Mouse (Mus musculus) hindbrain, postnatal 0 days (tissue): ENCODE measurements around the gene Tpk1. TPM values are rescaled to one million over a fixed set of nuclear protein-coding genes. Genes with fewer than 3 reads are reported as not detected.
A peak's percentile ranks its signal among the peaks of the same experiment; 100 is the strongest.

Source experiments
- ATAC-seq: fragments of 200-750 bp; cut with Nextera tagmentation; 2 replicates; pipeline ENCODE4 v1.8.0; 2017; ENCODE audit warnings: mild to moderate bottlenecking, moderate TSS enrichment, moderate library complexity
- DNase-seq: peaks from one replicate; pipeline ENCODE4 v3.0.0-alpha.2; 2015; ENCODE audit warnings: low spot score
- H3K27ac ChIP-seq: fragments of 300-500 bp; sonication (generic); 2 replicates; pipeline ENCODE4 v1.5.1; 2014; ENCODE audit warnings: mild to moderate bottlenecking
- H3K27me3 ChIP-seq: fragments of 300-500 bp; sonication (generic); 2 replicates; pipeline ENCODE4 v1.6.1; 2014; ENCODE audit warnings: low read length, mixed read lengths; ENCODE audit not compliant: insufficient read depth
- H3K36me3 ChIP-seq: fragments of 300-500 bp; sonication (generic); 2 replicates; pipeline ENCODE4 v1.6.1; 2014; ENCODE audit warnings: low read length, mixed read lengths; ENCODE audit not compliant: insufficient read depth
- H3K4me1 ChIP-seq: fragments of 300-500 bp; sonication (generic); 2 replicates; pipeline ENCODE4 v1.6.1; 2014; ENCODE audit warnings: antibody characterized with exemption, low read length, mixed read lengths; ENCODE audit not compliant: insufficient read depth
- H3K4me2 ChIP-seq: fragments of 300-500 bp; sonication (generic); 2 replicates; pipeline ENCODE4 v1.6.1; 2014; ENCODE audit warnings: low read depth, mild to moderate bottlenecking, low read length, moderate library complexity, mixed read lengths
- H3K4me3 ChIP-seq: fragments of 300-500 bp; sonication (generic); 2 replicates; pipeline ENCODE4 v1.5.1; 2014; ENCODE audit warnings: low read length
- H3K9ac ChIP-seq: fragments of 300-500 bp; sonication (generic); replicated peaks from 2 replicates; pipeline ENCODE4 v1.6.1; 2014; ENCODE audit warnings: mild to moderate bottlenecking, low read length, moderate library complexity, mixed read lengths
- H3K9me3 ChIP-seq: fragments of 300-500 bp; sonication (generic); 2 replicates; pipeline ENCODE4 v1.6.1; 2016; ENCODE audit warnings: low read length, mixed read lengths
- CTCF ChIP-seq: IDR thresholded peaks from 2 replicates; pipeline ENCODE4 v1.5.1; 2016; ENCODE audit warnings: antibody characterized with exemption, control low read depth, low read depth
- WGBS: fragments of 180-500 bp; shearing (Covaris S2); extraction: QIAGEN DNeasy Blood & Tissue Kit; methylation state at CpG from one replicate; pipeline ENCODE4 v1.1.7; 2014; 5-methylcytosine and 5-hydroxymethylcytosine counted together
- polyA plus RNA-seq: library from polyadenylated mRNA; unstranded; fragments of >200 nt; fragmentation: Nextera tagmentation; extraction: Ambion mirVana; gene quantifications from 2 replicates; pipeline ENCODE4 v1.2.1, GENCODE M21; 2015
- total RNA-seq: library from RNA; depleted of rRNA; stranded (reverse); fragments of >200 nt; gene quantifications from 2 replicates; pipeline ENCODE4 v1.2.3, GENCODE M21; 2014

Tpk1 gene
- total and polyA plus RNA-seq, 2 experiments from 2014 or later = 5.5 to 6.1 TPM

GRCm38 (mm10) chr6:43677566-43677965, 11.5 kb upstream of the Tpk1 start:
- no peak for TF ChIP-seq CTCF
- H3K4me1 ChIP-seq = no peaks in the 10 kb centered on the region
- 84% methylated on average over 3 of the region's 3 CpGs for WGBS
- no peak for ATAC-seq
- H3K36me3 ChIP-seq = no peaks in the 10 kb centered on the region
- H3K27ac ChIP-seq = no peak overlapping the region
- H3K9ac ChIP-seq = no peak overlapping the region
- DNase-seq = no peak
- H3K4me3 ChIP-seq = no peak overlapping the region
- H3K27me3 ChIP-seq = no peaks in the 10 kb centered on the region
- no peaks in the 10 kb centered on the region for H3K9me3 ChIP-seq
- H3K4me2 ChIP-seq = no peak overlapping the region

DNA sequence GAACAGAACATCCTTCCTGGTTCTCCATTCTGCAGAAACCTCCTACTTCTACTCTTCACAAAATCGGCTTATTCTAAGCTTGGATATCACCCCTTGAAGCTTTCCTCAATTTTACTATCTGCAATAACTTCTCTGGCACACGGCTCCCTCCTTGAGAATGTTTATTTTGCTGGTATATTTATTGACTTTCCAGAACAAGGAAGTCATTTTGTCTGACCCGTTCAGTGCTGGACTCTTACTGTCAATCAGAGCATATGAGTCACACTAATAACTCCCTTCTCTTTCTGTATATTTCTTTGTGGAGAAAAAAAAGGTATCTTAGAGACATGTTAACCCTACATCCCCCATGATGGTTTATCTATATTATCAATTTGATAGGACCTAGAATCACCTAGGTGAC, 10.1 kb upstream of the Tpk1 start:
- Histone ChIP-seq H3K4me3 (no peak overlapping the region), H3K4me2 (no peak overlapping the region), H3K9ac (no peak overlapping the region), H3K4me1 (no peaks in the 10 kb centered on the region), H3K36me3 (no peaks in the 10 kb centered on the region), H3K27ac (no peak overlapping the region), H3K9me3 (no peaks in the 10 kb centered on the region), H3K27me3 (no peaks in the 10 kb centered on the region)
- ATAC-seq (no peak), DNase-seq (no peak)
- WGBS = 79% methylated on average over 3 of the region's 3 CpGs
- no peak for TF ChIP-seq CTCF

DNA sequence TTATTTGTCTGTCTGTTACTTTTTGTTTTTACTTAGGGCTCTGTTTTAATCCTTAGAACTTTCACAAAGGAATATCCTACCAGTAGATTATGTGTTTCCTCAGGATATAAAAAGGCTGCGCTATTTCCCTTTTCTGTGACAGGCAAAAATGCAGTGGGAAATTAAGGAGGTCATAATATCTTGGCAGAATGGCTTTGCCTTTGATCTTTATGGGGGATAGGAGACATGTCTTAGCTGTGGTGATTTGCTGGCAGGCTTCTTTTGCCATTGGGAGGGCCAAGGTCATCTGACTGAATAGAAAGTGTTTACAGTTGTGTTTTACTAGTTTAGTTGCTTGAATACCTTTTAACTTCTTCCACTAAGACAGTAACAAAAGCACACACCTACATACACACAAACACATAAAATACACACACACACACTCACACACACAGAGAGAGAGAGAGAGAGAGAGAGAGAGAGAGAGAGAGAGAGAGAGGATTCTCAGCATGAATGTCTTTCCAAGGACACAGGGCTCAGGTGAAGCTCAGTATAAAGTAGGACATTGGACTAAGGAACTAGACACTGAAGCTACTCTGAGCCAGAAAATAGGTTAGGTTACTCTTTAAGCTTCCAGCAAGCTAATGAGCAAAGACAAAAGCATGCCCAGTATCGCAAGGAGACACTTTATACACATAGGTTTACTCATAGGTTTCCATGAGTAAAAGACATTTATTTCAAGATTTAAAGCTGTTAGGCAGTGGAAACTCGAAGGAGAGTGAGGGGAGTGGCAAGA, 9.1 kb upstream of the Tpk1 start:
- Histone ChIP-seq H3K4me2 (no peak overlapping the region), H3K4me1 (no peaks in the 10 kb centered on the region), H3K9ac (no peak overlapping the region), H3K36me3 (no peaks in the 10 kb centered on the region), H3K27ac (no peak overlapping the region), H3K4me3 (no peak overlapping the region), H3K27me3 (no peaks in the 10 kb centered on the region), H3K9me3 (no peaks in the 10 kb centered on the region)
- WGBS = 68% methylated on average over 3 of the region's 3 CpGs
- no peak for DNase-seq
- no peak for ATAC-seq
- no peak for TF ChIP-seq CTCF

DNA sequence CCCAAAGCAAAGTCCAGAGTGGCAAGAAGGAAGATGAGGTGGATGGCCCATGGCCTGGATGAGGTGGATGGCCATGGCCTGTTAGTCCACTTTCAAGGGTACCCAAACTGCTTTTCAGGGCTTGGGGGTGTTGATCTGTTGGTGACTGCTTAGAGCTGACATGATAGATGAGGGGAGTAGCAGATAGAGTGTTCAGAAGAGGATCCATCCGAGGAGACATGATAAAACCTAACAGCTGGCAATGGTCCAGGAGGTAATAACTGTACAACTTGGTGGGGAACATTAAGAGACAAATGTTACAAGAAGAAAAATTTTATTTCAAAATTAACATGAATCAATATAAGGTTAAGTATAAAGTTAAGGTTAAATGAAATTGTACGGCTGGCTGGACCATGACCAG, 4.9 kb upstream of the Tpk1 start:
- H3K27me3 ChIP-seq = no peaks in the 10 kb centered on the region
- no peaks in the 10 kb centered on the region for H3K4me1 ChIP-seq
- no peaks in the 10 kb centered on the region for H3K36me3 ChIP-seq
- H3K4me3 ChIP-seq = no peak overlapping the region
- no peak overlapping the region for H3K9ac ChIP-seq
- H3K4me2 ChIP-seq = no peak overlapping the region
- no peak overlapping the region for H3K27ac ChIP-seq
- no peaks in the 10 kb centered on the region; the same call in 1 of the 2 replicates for H3K9me3 ChIP-seq
- TF ChIP-seq CTCF = no peak
- WGBS = 90% methylated on average over 2 of the region's 2 CpGs
- ATAC-seq = no peak
- no peak for DNase-seq

DNA sequence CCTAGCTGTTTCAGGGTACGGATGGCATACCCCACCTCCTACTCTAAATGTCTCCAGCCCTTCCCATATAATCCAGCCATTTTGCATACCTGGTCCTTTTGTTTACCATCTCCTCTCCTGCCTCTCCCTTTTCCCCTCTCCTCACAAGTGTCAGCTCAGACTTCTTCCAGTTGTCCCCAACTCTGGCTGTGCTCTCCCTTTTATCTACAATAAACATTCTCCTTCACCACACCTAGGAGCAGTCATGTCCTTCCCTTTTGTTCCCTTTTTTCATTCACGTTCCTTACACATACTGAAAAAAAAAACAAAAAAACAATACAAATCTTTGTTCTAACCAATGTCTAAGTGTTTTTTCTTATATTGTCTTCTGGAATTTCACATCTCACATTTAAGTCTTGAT, 1.6 kb upstream of the Tpk1 start:
- Histone ChIP-seq H3K4me1 (no peaks in the 10 kb centered on the region; the same call in 1 of the 2 replicates), H3K4me3 (no peak overlapping the region), H3K4me2 (no peak overlapping the region), H3K9ac (no peak overlapping the region), H3K9me3 (no peaks in the 10 kb centered on the region; the same call in 1 of the 2 replicates), H3K36me3 (no peaks in the 10 kb centered on the region), H3K27ac (no peak overlapping the region), H3K27me3 (no peaks in the 10 kb centered on the region)
- no peak for TF ChIP-seq CTCF
- ATAC-seq (no peak), DNase-seq (no peak)
- 82% methylated on average over 2 of the region's 2 CpGs for WGBS

DNA sequence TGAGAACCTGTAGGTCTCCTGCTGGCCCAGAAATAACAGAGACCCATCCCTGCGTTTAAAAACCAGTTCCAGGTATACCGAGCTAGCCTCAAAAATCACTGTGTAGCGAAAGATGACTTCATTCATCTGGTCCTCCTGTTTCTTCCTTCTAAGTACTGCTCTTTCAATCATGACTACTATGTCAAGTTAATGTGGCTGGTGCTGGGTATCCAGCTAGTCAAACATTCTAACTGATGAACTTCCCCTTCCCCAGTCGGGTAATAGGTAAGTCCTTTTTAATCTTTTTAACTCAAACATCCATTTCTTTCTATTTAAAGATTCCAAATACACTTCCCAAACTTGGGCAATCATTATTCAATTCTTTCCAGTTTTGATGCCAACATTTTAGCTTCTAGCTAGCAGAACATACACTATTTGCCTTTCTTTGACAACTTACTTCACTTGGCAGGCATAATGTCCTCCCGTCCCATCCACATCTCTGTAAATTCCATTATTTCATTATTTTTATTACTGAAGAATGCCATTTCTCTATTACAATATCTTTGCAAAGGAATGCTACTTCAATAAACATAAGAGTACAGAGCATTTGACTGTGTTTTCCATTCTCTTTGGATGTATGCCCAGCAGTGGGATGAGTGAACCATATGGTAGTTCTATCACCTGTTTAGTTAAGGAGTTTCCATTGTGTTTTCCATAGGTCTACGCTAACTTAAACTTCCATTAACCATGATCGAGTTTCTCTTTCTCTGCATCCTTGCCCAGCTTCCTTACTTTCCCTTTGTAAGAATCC, 728 bp upstream of the Tpk1 start:
- no peak for TF ChIP-seq CTCF
- H3K27ac ChIP-seq = peak overlapping the region; percentile 94
- 85% methylated on average over 7 of the region's 7 CpGs for WGBS
- H3K4me2 ChIP-seq = peak overlapping the region; percentile 66
- H3K27me3 ChIP-seq = no peaks in the 10 kb centered on the region
- H3K9me3 ChIP-seq = no peaks in the 10 kb centered on the region; the same call in 1 of the 2 replicates
- DNase-seq (peak; percentile 9), ATAC-seq (peak; percentile 24; the same call in 1 of the 2 replicates)
- H3K36me3 ChIP-seq = no peaks in the 10 kb centered on the region
- peak overlapping the region; percentile 57 for H3K4me3 ChIP-seq
- H3K9ac ChIP-seq = peak overlapping the region; percentile 77
- H3K4me1 ChIP-seq = no peaks in the 10 kb centered on the region; the same call in 1 of the 2 replicates

GRCm38 (mm10) chr6:43661822-43662221, 4.3 kb downstream of the Tpk1 start:
- H3K36me3 ChIP-seq = no peaks in the 10 kb centered on the region
- no peak overlapping the region for H3K9ac ChIP-seq
- 89% methylated on average over 2 of the region's 2 CpGs for WGBS
- H3K4me3 ChIP-seq = no peak overlapping the region
- no peak for TF ChIP-seq CTCF
- H3K27me3 ChIP-seq = no peaks in the 10 kb centered on the region
- no peak overlapping the region for H3K4me2 ChIP-seq
- ATAC-seq = no peak
- H3K27ac ChIP-seq = no peak overlapping the region
- no peak for DNase-seq
- H3K4me1 ChIP-seq = no peaks in the 10 kb centered on the region; the same call in 1 of the 2 replicates
- H3K9me3 ChIP-seq = no peaks in the 10 kb centered on the region
